Mouse (Mus musculus): ENCODE data around the gene Msi2.

GRCm38 (mm10) chr11:88687010-88687409, 31.3 kb downstream of the Msi2 start:
- TF ChIP-seq CTCF (IDR thresholded peaks at IDR 0.05; ENCODE audit: low read depth, low read length) (no peak), POLR2AphosphoS5 (IDR thresholded peaks at IDR 0.05; ENCODE audit: insufficient replicate concordance, low read depth, low read length) (no peak), TAL1 (conservative IDR thresholded peaks at IDR 0.05; ENCODE audit: low read depth, low read length) (no peak)
